Mouse (Mus musculus): Measurements from ENCODE around the gene Myom3. TPM values are rescaled to one million over a fixed set of nuclear protein-coding genes. Genes with fewer than 3 reads are reported as not detected.

Myom3 gene
- polyA plus RNA-seq, 1 experiment from 2014 or later, result 1.1 TPM

DNA sequence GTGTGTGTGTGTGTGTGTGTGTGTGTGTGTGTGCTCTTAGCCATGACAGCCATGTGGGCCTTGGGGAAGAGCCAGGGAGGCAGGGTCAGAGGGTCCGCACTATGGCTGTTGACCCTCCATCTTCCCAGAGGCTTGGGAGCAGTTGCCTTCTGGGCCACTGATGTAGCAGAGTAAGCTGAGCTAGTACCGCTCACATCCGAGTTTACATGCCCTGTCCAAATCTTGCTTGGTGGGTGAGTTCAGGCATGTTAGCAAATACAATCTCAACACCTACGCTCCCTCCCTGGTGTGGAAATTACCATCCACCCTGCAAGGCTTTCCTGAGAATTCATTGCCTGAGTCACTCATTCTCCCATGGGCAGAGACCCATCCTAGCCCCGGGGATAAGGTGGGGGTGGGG is 21.8 kb downstream of the Myom3 start:
- no peak overlapping the region for H3K4me2 ChIP-seq (replicated peaks)
- no peaks in the 10 kb centered on the region for H3K36me3 ChIP-seq
- no peak for ATAC-seq

GRCm38 (mm10) chr4:135786581-135786980 is 27.1 kb downstream of the Myom3 start:
- no peak overlapping the region for H3K27ac ChIP-seq
- ATAC-seq, result no peak
- H3K27me3 ChIP-seq (replicated peaks), result no peaks in the 10 kb centered on the region
- no peak overlapping the region for H3K4me2 ChIP-seq (replicated peaks)
- no peak overlapping the region for H3K9ac ChIP-seq
- no peaks in the 10 kb centered on the region for H3K9me3 ChIP-seq
- H3K4me1 ChIP-seq (replicated peaks), result no peaks in the 10 kb centered on the region
- no peaks in the 10 kb centered on the region for H3K36me3 ChIP-seq
- 83% methylated on average over 5 of the region's 5 CpGs for WGBS
- H3K4me3 ChIP-seq (replicated peaks), result no peak overlapping the region

More for the DNA sequence above, 21.8 kb downstream of the Myom3 start:
- Histone ChIP-seq H3K9ac (no peak overlapping the region), H3K9me3 (no peaks in the 10 kb centered on the region), H3K27me3 (replicated peaks) (no peaks in the 10 kb centered on the region), H3K4me3 (replicated peaks) (no peak overlapping the region), H3K4me1 (replicated peaks) (no peaks in the 10 kb centered on the region), H3K27ac (no peak overlapping the region)
- WGBS, result 91% methylated on average over 5 of the region's 5 CpGs

DNA sequence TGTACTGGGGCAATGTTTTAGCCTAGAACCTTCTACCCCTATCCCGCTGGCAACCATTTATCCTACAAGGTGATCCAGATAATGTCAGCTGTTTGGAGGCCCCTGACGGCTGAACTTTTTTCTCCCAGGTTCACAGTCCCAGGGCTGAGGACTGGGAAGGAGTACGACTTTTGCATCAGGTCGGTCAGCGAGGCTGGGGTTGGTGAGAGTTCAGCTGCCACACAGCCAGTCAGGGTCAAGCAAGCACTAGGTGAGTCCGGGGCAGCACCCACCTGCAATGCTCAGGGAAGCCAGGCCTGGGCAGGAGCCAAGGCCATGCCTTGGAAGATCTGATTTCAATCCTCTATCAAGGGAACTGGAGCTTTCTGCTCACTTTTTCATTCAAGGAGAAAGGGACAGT is 27.8 kb downstream of the Myom3 start:
- no peaks in the 10 kb centered on the region for H3K36me3 ChIP-seq
- no peak overlapping the region for H3K4me3 ChIP-seq (replicated peaks)
- 80% methylated on average over 6 of the region's 6 CpGs for WGBS
- H3K9me3 ChIP-seq, result no peaks in the 10 kb centered on the region
- no peak for ATAC-seq
- no peak overlapping the region for H3K9ac ChIP-seq
- no peaks in the 10 kb centered on the region for H3K27me3 ChIP-seq (replicated peaks)
- no peaks in the 10 kb centered on the region for H3K4me1 ChIP-seq (replicated peaks)
- no peak overlapping the region for H3K4me2 ChIP-seq (replicated peaks)
- no peak overlapping the region for H3K27ac ChIP-seq

- H3K27me3 ChIP-seq (replicated peaks), result no peaks in the 10 kb centered on the region
- no peak for ATAC-seq
- WGBS, result 61% methylated on average over 2 of the region's 2 CpGs
Measured at GRCm38 (mm10) chr4:135789135-135789534, 29.6 kb downstream of the Myom3 start.

DNA sequence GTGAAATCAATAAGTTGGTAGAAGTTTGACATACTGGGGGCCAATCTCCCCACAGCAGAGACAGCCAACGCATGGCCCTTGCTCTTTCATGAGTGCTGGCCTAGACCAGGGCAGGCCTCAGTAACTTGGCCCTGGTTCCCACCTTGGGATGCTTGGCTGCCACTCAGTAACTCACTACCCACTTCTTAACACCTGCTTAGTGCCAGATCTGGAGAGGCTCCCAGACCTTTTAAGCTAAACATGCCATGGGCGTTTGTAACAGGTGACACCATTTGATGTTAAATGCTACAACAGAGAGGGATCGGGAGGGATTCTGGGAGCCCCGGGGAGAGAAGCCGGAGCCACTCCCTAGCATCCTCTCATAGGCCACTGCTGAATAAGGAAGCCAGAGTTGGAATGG is 33.3 kb downstream of the Myom3 start:
- no peak overlapping the region for H3K27ac ChIP-seq
- no peak overlapping the region for H3K4me2 ChIP-seq (replicated peaks)
- no peaks in the 10 kb centered on the region for H3K36me3 ChIP-seq
- no peak overlapping the region for H3K4me3 ChIP-seq (replicated peaks)
- H3K9me3 ChIP-seq, result no peaks in the 10 kb centered on the region
- H3K27me3 ChIP-seq (replicated peaks), result no peaks in the 10 kb centered on the region
- WGBS, result 91% methylated on average over 5 of the region's 5 CpGs
- ATAC-seq, result no peak
- H3K4me1 ChIP-seq (replicated peaks), result 0 out of 2 replicates have a peak, but pooled peaks cover 6% of the 10 kb centered on the region
- no peak overlapping the region for H3K9ac ChIP-seq

More at GRCm38 (mm10) chr4:135789135-135789534, 29.6 kb downstream of the Myom3 start:
- Histone ChIP-seq H3K36me3 (no peaks in the 10 kb centered on the region), H3K27ac (no peak overlapping the region), H3K9ac (no peak overlapping the region), H3K4me1 (replicated peaks) (no peaks in the 10 kb centered on the region), H3K9me3 (no peaks in the 10 kb centered on the region), H3K4me2 (replicated peaks) (no peak overlapping the region), H3K4me3 (replicated peaks) (no peak overlapping the region)

DNA sequence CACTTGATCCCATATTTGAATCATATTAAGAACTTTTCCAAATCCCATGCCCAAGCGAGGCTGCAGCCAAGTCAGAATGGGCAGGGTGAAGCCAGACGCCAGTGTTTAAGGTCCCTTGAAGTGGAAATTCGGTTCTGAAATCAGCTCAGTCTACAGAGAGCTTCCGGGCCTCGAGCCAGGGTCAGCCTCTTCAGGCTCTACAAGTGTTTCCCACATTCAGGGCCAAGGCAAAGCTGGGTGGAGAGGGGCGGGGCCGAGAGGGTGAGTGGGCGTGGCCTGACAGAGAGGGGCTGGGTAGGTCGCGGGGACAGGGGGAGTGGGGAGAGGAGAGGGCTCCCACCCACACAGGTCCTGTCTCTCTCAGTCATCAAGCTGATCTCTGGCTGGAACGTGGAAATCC is 38.4 kb downstream of the Myom3 start:
- peaks cover 12% of the 10 kb centered on the region for H3K4me1 ChIP-seq (replicated peaks)
- WGBS, result 23% methylated on average over 11 of the region's 11 CpGs
- peak; percentile 25; the same call in 1 of the 2 replicates for ATAC-seq
- no peaks in the 10 kb centered on the region for H3K36me3 ChIP-seq
- H3K9ac ChIP-seq, result no peak overlapping the region
- H3K9me3 ChIP-seq, result no peaks in the 10 kb centered on the region
- peak overlapping the region; percentile 27; the same call in 1 of the 2 replicates for H3K4me2 ChIP-seq (replicated peaks)
- H3K27ac ChIP-seq, result no peak overlapping the region
- no peak overlapping the region for H3K4me3 ChIP-seq (replicated peaks)
- H3K27me3 ChIP-seq (replicated peaks), result no peaks in the 10 kb centered on the region

DNA sequence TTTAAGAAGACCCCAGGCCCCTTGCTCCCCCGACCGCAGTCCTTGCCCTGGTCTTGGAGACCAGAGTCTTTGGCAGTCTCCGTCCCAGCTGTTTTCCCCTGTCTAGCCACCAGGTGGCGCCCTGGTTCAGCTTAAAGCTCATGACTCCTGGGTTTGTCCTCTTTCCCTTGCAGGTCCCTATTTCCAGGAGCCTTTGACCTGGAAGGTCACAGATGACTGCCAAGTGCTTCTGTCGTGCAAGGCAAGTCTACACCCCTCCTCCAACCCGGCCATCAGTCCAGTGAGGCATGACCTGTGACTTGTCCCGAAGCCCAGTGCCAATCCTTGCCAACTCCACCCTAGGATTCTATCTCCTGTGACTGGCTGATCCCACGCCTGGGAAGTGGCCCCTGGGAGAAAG is 42.0 kb downstream of the Myom3 start:
- H3K4me1 ChIP-seq (replicated peaks), result peaks cover 12% of the 10 kb centered on the region
- no peaks in the 10 kb centered on the region for H3K27me3 ChIP-seq (replicated peaks)
- H3K27ac ChIP-seq, result no peak overlapping the region
- H3K4me2 ChIP-seq (replicated peaks), result no peak overlapping the region
- no peak overlapping the region for H3K4me3 ChIP-seq (replicated peaks)
- H3K9ac ChIP-seq, result no peak overlapping the region
- H3K36me3 ChIP-seq, result no peaks in the 10 kb centered on the region
- WGBS, result 20% methylated on average over 8 of the region's 8 CpGs
- H3K9me3 ChIP-seq, result no peaks in the 10 kb centered on the region
- ATAC-seq, result peak; percentile 60

- Histone ChIP-seq H3K9me3 (no peaks in the 10 kb centered on the region), H3K27ac (no peak overlapping the region), H3K27me3 (replicated peaks) (no peaks in the 10 kb centered on the region), H3K4me3 (replicated peaks) (no peak overlapping the region), H3K4me2 (replicated peaks) (no peak overlapping the region), H3K9ac (no peak overlapping the region), H3K4me1 (replicated peaks) (peaks cover 2% of the 10 kb centered on the region), H3K36me3 (no peaks in the 10 kb centered on the region)
- ATAC-seq, result no peak
- 49% methylated on average over 4 of the region's 4 CpGs for WGBS
Measured at GRCm38 (mm10) chr4:135803299-135803698, 43.8 kb downstream of the Myom3 start.

DNA sequence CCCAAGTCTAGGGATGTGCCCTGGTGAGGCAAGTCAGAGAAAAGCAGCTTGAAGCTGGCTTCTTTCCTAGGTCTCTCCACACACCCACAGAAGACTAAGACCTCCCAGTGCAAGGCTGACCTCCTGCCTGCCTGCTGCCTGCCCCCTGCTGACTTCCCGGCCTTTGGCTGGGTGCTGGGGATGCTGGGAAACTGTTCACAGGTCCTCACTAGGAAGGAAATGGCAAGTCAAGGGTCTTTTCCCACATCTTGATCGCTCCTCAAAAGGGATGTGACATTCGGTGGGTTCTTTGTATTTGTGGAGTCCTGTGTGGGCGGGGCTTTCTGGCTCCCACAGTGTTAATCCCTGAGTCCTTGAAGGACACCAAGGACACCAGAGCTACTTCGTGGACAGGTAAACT is 44.7 kb downstream of the Myom3 start:
- no peaks in the 10 kb centered on the region for H3K36me3 ChIP-seq
- H3K9ac ChIP-seq, result no peak overlapping the region
- no peak for ATAC-seq
- H3K4me1 ChIP-seq (replicated peaks), result no peaks in the 10 kb centered on the region; the same call in 1 of the 2 replicates
- WGBS, result 86% methylated on average over 5 of the region's 5 CpGs
- H3K27me3 ChIP-seq (replicated peaks), result no peaks in the 10 kb centered on the region
- no peak overlapping the region for H3K4me2 ChIP-seq (replicated peaks)
- H3K4me3 ChIP-seq (replicated peaks), result no peak overlapping the region
- H3K27ac ChIP-seq, result no peak overlapping the region
- H3K9me3 ChIP-seq, result no peaks in the 10 kb centered on the region

DNA sequence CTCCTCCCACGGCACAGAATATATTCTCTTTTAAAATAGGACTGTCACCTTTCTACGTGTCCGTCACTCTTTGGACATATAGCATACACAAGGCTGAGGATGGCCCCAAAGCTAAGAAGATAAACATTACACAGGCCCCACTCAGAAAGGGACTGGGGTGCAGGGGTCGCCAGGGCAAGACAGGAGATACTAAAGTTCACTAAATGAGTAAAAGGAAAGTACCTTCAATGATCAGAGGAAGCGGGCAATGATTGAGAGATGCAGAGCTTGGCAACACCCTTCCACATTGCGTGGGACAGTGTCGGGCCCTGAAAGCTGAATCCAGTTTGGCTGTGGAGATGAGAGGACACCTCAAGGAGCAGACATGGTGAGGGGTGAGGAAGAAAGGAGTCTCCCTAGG is 55.4 kb downstream of the Myom3 start:
- Histone ChIP-seq H3K9me3 (no peaks in the 10 kb centered on the region), H3K27me3 (replicated peaks) (no peaks in the 10 kb centered on the region), H3K4me1 (replicated peaks) (no peaks in the 10 kb centered on the region), H3K9ac (no peak overlapping the region), H3K4me2 (replicated peaks) (no peak overlapping the region), H3K27ac (no peak overlapping the region), H3K4me3 (replicated peaks) (no peak overlapping the region), H3K36me3 (no peaks in the 10 kb centered on the region)
- 73% methylated on average over 7 of the region's 7 CpGs for WGBS
- ATAC-seq, result no peak

DNA sequence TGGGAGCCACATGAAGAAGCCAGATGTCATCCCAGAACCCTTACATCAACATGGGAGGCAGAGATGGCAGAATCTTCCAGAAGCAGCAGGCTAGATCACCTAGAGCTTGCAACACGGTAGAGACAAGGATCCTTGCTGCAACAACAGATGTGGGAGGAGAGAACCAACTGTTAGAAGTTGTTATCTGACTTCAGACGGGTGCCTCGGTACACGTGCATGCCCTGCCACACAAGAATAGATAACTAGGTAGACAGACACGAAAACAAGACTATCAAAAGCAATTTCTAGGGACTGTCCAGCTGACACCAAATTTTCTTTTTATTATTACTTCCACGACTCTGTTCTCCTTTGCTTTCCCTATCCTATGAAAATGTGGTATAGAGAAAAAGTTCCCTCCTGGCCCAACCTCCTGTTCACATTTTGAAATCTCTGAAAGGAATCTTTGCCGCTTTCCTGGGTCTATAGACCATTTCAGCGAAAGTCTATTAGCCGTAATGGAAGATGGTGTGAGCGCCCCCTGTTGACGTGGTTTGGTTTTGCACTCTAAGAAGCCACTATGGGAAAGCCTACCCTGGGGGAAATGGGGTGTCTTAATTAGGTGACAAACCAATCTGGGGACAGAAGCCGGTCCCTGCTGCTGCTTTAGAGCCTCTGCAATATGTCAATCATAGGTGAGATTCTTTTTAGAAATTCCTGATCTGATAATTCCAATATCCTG is 57.5 kb downstream of the Myom3 start:
- Histone ChIP-seq H3K9me3 (no peaks in the 10 kb centered on the region), H3K4me3 (replicated peaks) (no peak overlapping the region), H3K9ac (no peak overlapping the region), H3K4me1 (replicated peaks) (no peaks in the 10 kb centered on the region), H3K27me3 (replicated peaks) (no peaks in the 10 kb centered on the region), H3K27ac (no peak overlapping the region), H3K36me3 (no peaks in the 10 kb centered on the region), H3K4me2 (replicated peaks) (no peak overlapping the region)
- no peak for ATAC-seq
- WGBS, result 40% methylated on average over 12 of the region's 12 CpGs

- 74% methylated on average over 3 of the region's 3 CpGs for WGBS
- no peaks in the 10 kb centered on the region for H3K36me3 ChIP-seq
- H3K27me3 ChIP-seq (replicated peaks), result no peaks in the 10 kb centered on the region
- H3K4me1 ChIP-seq (replicated peaks), result no peaks in the 10 kb centered on the region
- H3K9me3 ChIP-seq, result no peaks in the 10 kb centered on the region
- no peak overlapping the region for H3K4me3 ChIP-seq (replicated peaks)
- no peak overlapping the region for H3K4me2 ChIP-seq (replicated peaks)
- no peak overlapping the region for H3K27ac ChIP-seq
- H3K9ac ChIP-seq, result no peak overlapping the region
- 0 out of 2 replicates have a peak, but pooled peaks have one; percentile 43 for ATAC-seq
Measured at GRCm38 (mm10) chr4:135818366-135818765, 58.9 kb downstream of the Myom3 start.
